Mouse (Mus musculus) midbrain, embryonic 11.5 days (tissue): ENCODE measurements around the gene Ccdc15. TPM values are rescaled to one million over a fixed set of nuclear protein-coding genes. Genes with fewer than 3 reads are reported as not detected.

Source experiments
- ATAC-seq: fragments of 200-750 bp; cut with Nextera tagmentation; 2 replicates; pipeline ENCODE4 v1.8.0; 2017; ENCODE audit warnings: moderate TSS enrichment, moderate library complexity; ENCODE audit not compliant: low FRiP score
- DNase-seq: peaks from one replicate; pipeline ENCODE4 v3.0.0; 2015; ENCODE audit warnings: low spot score; ENCODE audit errors: missing footprints
- H3K27ac ChIP-seq: fragments of 300-500 bp; sonication (generic); 2 replicates; pipeline ENCODE4 v1.5.1; 2014; ENCODE audit warnings: low read depth, low read length
- H3K27me3 ChIP-seq: fragments of 300-500 bp; sonication (generic); 2 replicates; pipeline ENCODE4 v1.6.1; 2014; ENCODE audit warnings: mild to moderate bottlenecking, low read length, moderate library complexity, mixed read lengths; ENCODE audit not compliant: control insufficient read depth, insufficient read depth
- H3K36me3 ChIP-seq: fragments of 300-500 bp; sonication (generic); 2 replicates; pipeline ENCODE4 v1.6.1; 2014; ENCODE audit warnings: mild to moderate bottlenecking, low read length, moderate library complexity, mixed read lengths; ENCODE audit not compliant: control insufficient read depth, insufficient read depth
- H3K4me1 ChIP-seq: fragments of 300-500 bp; sonication (generic); 2 replicates; pipeline ENCODE4 v1.6.1; 2014; ENCODE audit warnings: low read length; ENCODE audit not compliant: control insufficient read depth, insufficient read depth
- H3K4me2 ChIP-seq: fragments of 300-500 bp; sonication (generic); 2 replicates; pipeline ENCODE4 v1.6.1; 2014; ENCODE audit warnings: mild to moderate bottlenecking, moderate library complexity
- H3K4me3 ChIP-seq: fragments of 300-500 bp; sonication (generic); 2 replicates; pipeline ENCODE4 v1.5.1; 2014; ENCODE audit warnings: low read depth, low read length
- H3K9ac ChIP-seq: fragments of 300-500 bp; sonication (generic); 2 replicates; pipeline ENCODE4 v1.6.1; 2014; ENCODE audit warnings: low read length
- H3K9me3 ChIP-seq: fragments of 300-500 bp; sonication (generic); 2 replicates; pipeline ENCODE4 v1.6.1; 2016; ENCODE audit warnings: low read length; ENCODE audit not compliant: control insufficient read depth
- WGBS: fragments of 180-500 bp; shearing (Covaris S2); extraction: QIAGEN DNeasy Blood & Tissue Kit; methylation state at CpG from one replicate; pipeline ENCODE4 v1.1.7; 2014; 5-methylcytosine and 5-hydroxymethylcytosine counted together
- polyA plus RNA-seq: library from polyadenylated mRNA; unstranded; fragments of >200 nt; fragmentation: Nextera tagmentation; extraction: Ambion mirVana; gene quantifications from 2 replicates; pipeline ENCODE4 v1.2.1, GENCODE M21; 2014

Gene Ccdc15
- polyA plus RNA-seq, 1 experiment from 2014 or later = 9.3 TPM

DNA sequence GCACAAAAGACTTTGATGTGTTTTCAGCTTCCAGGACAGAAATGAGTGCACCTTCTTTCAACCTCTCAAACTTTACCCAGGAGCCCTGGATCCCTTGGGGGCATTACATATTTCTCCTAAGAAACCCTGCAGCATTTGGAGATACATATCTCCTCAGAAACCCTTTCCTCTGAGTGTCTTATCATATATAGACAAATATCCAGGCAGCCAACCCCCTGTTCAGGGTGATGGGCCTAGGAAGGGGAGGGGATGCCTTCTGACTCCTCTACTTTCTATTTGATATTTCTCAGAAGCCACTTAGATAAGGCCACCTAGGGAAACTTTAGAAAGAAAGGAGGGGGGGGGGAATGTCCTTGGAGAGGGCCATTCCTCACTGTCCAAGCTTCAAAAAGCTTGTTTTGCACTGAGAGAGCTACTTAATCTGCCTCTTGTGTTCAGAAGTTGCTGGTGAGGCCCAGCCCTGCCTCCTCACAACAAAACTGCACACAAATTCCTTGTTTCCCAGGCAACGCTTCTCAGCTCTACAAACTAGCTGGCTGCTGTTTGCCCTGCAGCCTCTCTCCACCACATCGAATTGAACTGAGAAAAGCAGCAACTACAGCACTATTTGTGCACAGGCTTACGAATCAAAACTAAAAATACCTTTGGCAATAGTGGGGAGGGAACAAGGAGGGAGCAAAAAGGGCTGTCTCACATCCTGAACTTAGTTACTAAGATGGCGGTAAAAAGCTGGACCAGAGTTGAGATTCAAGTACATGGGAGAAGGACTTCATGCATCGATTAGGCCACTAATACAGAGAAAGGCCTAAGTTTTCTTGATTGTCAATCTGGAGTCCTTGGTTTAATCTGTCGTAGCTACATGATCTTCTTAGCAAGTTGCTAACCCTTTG is 11.3 kb upstream of the Ccdc15 start:
- peak; percentile 94 for DNase-seq
- peak; percentile 89 for ATAC-seq
- Histone ChIP-seq H3K27me3 (no peaks in the 10 kb centered on the region), H3K4me3 (no peak overlapping the region), H3K36me3 (no peaks in the 10 kb centered on the region), H3K9me3 (no peaks in the 10 kb centered on the region), H3K9ac (peak overlapping the region; percentile 36; the same call in 1 of the 2 replicates), H3K4me1 (peaks cover 24% of the 10 kb centered on the region), H3K4me2 (peak overlapping the region; percentile 3; the same call in 1 of the 2 replicates), H3K27ac (peak overlapping the region; percentile 90)
- 11% methylated on average over 6 of the region's 6 CpGs for WGBS

DNA sequence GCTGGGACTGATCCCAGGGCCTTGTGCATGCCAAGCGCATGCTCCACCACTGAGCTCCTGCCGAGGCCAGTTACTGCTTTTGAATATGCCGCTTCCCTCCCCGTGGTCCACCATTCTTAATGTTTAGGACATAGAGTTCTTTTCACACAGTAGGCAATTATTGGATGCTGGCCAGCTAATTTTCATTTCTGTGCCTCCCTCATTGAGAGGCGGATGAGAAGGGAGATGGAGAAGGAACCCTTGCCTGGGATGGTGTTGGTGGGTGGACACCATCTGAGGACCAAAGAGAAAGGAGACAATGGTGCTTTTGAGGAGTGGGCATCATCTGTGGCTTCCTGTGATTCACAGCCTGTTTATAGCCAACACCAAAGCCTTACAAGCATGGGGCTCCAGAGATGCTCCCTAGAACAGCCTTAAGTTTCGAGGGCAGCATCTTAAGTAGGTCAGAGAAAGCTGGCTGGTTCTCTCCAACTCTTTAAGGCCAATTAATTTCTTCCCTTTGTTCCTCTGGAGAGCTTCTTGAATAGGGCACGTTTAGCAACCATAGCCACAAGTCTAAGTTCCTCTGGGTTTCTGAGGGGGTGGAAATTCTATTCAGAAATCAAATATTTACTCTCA is 10.6 kb upstream of the Ccdc15 start:
- DNase-seq = peak; percentile 86
- ATAC-seq = peak; percentile 36
- peaks cover 24% of the 10 kb centered on the region for H3K4me1 ChIP-seq
- H3K4me2 ChIP-seq = no peak overlapping the region
- H3K9me3 ChIP-seq = no peaks in the 10 kb centered on the region
- 57% methylated on average over 7 of the region's 7 CpGs for WGBS
- peak overlapping the region; percentile 90 for H3K27ac ChIP-seq
- H3K4me3 ChIP-seq = no peak overlapping the region
- H3K27me3 ChIP-seq = no peaks in the 10 kb centered on the region
- H3K36me3 ChIP-seq = no peaks in the 10 kb centered on the region
- H3K9ac ChIP-seq = no peak overlapping the region

DNA sequence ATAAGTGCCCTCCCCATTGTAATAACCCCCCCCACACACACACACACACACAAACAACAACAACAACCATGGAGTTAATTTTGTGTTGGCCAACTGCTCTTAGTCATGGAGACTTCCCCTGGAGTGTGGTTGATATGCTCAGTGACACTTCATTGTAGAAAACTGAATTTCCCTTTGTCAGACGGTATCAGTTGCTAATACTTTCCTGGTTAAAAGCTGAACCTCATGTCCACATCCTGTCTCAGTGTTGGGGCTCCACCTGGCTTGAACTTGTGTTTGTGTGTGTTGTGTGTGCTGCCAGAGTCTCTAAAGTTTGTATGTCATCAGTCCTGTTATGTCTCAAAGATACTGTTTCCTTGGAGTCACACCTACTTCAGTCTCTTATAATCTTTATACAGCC is 6.3 kb upstream of the Ccdc15 start:
- H3K4me3 ChIP-seq = no peak overlapping the region
- no peaks in the 10 kb centered on the region for H3K27me3 ChIP-seq
- H3K36me3 ChIP-seq = no peaks in the 10 kb centered on the region
- peaks cover 10% of the 10 kb centered on the region for H3K4me1 ChIP-seq
- no peak overlapping the region for H3K9ac ChIP-seq
- WGBS = 76% methylated on average over 1 of the region's 1 CpGs
- H3K27ac ChIP-seq = no peak overlapping the region
- DNase-seq (no peak), ATAC-seq (no peak)
- H3K9me3 ChIP-seq = no peaks in the 10 kb centered on the region
- no peak overlapping the region for H3K4me2 ChIP-seq

DNA sequence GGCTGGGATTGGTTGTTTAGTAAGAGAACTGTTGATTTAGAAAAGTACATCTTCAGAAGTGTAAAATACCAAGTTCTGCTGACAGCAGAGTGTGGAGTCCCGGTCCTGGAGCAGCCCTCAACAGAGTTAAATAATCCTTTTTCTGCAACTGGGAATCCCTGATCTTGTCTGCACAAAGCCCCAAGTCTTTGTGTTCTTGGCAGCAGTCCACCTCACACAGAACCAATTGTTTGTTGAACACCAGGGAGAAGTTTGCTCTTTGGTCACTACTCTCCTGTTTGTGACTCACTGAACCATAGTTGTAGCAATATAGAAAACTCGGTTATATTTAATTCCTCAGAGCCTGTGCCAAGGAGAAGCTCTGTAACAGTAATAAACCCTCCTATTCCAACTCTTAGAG is 3.0 kb upstream of the Ccdc15 start:
- no peaks in the 10 kb centered on the region for H3K36me3 ChIP-seq
- 53% methylated on average over 2 of the region's 2 CpGs for WGBS
- no peak overlapping the region for H3K4me2 ChIP-seq
- no peaks in the 10 kb centered on the region for H3K27me3 ChIP-seq
- peak; percentile 37 for DNase-seq
- no peak for ATAC-seq
- H3K9me3 ChIP-seq = no peaks in the 10 kb centered on the region
- peaks cover 12% of the 10 kb centered on the region for H3K4me1 ChIP-seq
- H3K9ac ChIP-seq = no peak overlapping the region
- H3K27ac ChIP-seq = no peak overlapping the region
- no peak overlapping the region for H3K4me3 ChIP-seq

DNA sequence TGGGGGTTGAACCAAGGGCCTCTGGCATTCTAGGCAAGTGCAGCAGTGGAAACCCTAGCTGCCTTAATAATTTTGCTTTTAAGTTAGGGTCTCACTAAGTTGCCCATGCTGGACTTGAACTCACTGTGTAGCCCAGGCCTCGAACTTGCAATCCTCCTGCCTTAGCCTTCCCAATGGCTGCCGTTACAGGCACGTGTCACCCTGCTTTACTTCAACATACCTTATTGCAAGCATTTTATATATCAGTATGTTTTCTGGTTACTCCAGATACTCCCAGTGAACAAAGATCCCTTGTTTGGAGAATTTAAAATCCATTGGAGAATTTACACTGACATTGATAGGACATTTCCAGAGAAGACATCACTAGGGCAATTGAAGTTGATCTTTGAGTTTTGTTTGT is 818 bp upstream of the Ccdc15 start:
- 94% methylated on average over 3 of the region's 3 CpGs for WGBS
- no peak overlapping the region for H3K27ac ChIP-seq
- peak overlapping the region; percentile 72 for H3K4me3 ChIP-seq
- H3K36me3 ChIP-seq = no peaks in the 10 kb centered on the region
- no peaks in the 10 kb centered on the region for H3K27me3 ChIP-seq
- no peaks in the 10 kb centered on the region for H3K9me3 ChIP-seq
- H3K9ac ChIP-seq = peak overlapping the region; percentile 85
- H3K4me2 ChIP-seq = peak overlapping the region; percentile 85
- ATAC-seq (no peak), DNase-seq (peak; percentile 82)
- H3K4me1 ChIP-seq = peaks cover 12% of the 10 kb centered on the region

DNA sequence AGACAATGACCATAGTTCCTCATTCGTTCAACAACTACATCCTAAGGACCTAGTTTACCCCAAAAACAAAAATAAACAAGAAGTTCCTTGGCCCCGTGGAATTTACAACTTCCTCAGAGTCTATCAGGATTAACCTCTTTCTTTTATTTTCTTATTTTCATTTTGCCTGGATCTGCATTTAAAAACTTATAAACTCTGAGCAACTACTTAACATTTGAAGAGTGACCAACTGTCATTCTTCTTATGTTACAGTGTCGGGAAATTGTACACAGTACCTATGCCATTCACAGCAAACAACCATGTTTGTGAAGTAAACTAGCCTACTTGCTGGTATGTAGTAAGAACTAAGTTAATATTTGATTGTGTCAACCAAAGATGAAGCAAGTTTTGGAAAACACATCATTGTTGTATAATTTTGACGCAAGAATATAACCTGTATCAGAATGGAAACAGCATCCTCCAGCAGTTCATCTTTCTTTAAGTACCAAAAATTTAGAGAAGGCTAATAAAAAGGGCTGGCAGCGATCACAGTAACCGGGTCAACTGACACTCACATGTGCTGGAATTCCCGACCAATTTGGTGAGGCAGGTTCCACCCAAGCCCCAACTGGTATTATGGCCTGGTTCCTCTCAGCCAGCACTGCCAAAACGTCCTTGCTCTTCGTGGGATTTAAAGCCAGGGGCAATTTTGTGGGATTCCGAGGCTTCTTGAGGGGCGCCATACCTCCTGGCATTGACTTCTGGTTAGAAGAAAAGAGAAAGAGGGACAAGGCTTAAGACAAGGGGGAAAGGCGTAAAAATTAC is 846 bp downstream of the Ccdc15 start:
- peak overlapping the region; percentile 85 for H3K9ac ChIP-seq
- peak overlapping the region; percentile 72 for H3K4me3 ChIP-seq
- DNase-seq = peak; percentile 95
- ATAC-seq = peak; percentile 19
- H3K4me2 ChIP-seq = peak overlapping the region; percentile 85
- no peaks in the 10 kb centered on the region for H3K27me3 ChIP-seq
- no peaks in the 10 kb centered on the region for H3K9me3 ChIP-seq
- H3K36me3 ChIP-seq = no peaks in the 10 kb centered on the region
- WGBS = 27% methylated on average over 12 of the region's 12 CpGs
- peaks cover 12% of the 10 kb centered on the region for H3K4me1 ChIP-seq
- H3K27ac ChIP-seq = peak overlapping the region; percentile 80

DNA sequence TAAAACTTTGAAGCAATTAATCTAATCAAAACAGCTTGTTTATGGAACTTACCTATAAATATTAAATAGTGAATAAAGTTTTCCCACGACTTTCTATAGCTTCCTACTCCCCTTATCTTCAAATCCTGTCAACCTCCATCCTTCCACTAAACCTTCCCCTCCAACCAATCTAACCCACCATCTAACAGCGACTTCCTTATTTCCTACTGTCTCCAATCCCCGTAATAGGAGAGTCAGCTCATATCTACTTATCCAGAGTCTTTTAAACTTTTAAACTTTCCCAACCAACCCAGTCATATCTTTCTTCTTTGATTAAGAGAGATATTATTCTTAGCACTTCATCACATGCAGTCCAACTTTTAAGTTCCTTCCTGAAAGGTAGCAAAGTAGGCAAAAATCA is 2.8 kb downstream of the Ccdc15 start:
- Histone ChIP-seq H3K9me3 (no peaks in the 10 kb centered on the region), H3K9ac (no peak overlapping the region), H3K4me2 (no peak overlapping the region), H3K36me3 (no peaks in the 10 kb centered on the region), H3K27ac (no peak overlapping the region), H3K4me3 (no peak overlapping the region), H3K4me1 (peaks cover 12% of the 10 kb centered on the region), H3K27me3 (no peaks in the 10 kb centered on the region)
- DNase-seq (peak; percentile 28), ATAC-seq (no peak)
- WGBS = 88% methylated on average over 3 of the region's 3 CpGs

DNA sequence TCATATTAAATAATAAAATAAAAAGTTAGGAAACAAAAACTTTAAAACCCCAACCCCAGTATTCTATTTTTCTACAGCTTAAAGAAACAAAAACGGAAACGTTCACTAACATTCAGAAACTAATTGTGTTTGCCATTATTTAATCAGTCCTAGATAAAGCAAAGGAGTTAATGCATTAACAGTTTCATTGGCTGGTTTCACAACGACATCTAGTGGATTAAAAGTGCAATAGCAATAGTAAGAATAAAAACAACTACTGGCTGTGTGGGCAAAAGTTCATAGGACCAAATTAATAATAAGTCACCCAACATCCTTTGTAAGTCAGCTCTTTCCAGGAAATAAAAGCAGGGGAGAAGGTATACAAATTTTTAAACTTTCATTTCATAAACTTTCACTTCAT is 18.8 kb downstream of the Ccdc15 start:
- H3K4me3 ChIP-seq = no peak overlapping the region
- no peak overlapping the region for H3K27ac ChIP-seq
- ATAC-seq = no peak
- H3K4me2 ChIP-seq = no peak overlapping the region
- no peak overlapping the region for H3K9ac ChIP-seq
- WGBS = 49% methylated on average over 3 of the region's 3 CpGs
- DNase-seq = no peak
- no peaks in the 10 kb centered on the region for H3K4me1 ChIP-seq
- H3K36me3 ChIP-seq = no peaks in the 10 kb centered on the region
- H3K9me3 ChIP-seq = no peaks in the 10 kb centered on the region
- no peaks in the 10 kb centered on the region for H3K27me3 ChIP-seq
